In genomic region chr7:100572704-100573103, GRCm38 (mm10) we compare ENCODE assay signal across 25 mouse cellular contexts. TPM values are rescaled to one million over a fixed set of nuclear protein-coding genes. Genes with fewer than 3 reads are reported as not detected.
DNase-seq lines count a peak whose midpoint lies in the region; ATAC-seq and TF ChIP-seq lines count a peak whose summit lies in the region.
"Had no signal": no experiment of that assay in that cellular context is flagged by ENCODE, and none has a peak within 500 bp of the region (broad histone marks: within the 10 kb centered on the region; RNA-seq: fewer than 3 reads in every experiment).

No protein-coding gene starts in this region.

- H3K9ac ChIP-seq in liver, embryonic 14.5 days (replicated peaks) = no peak overlapping the region
- no peak overlapping the region for H3K9ac ChIP-seq in intestine, embryonic 16.5 days (ENCODE audit: low read depth, low read length)
- H3K9ac ChIP-seq in hindbrain, embryonic 12.5 days = no peak overlapping the region
- H3K9ac ChIP-seq: forebrain, postnatal 0 days; intestine, embryonic 15.5 days; lung, embryonic 15.5 days; midbrain, embryonic 13.5 days had no signal

- ATAC-seq in liver, embryonic 14.5 days (ENCODE audit: insufficient read depth) = no peak
- no peak for ATAC-seq in intestine, embryonic 16.5 days
- no peak for ATAC-seq in hindbrain, embryonic 12.5 days (ENCODE audit: low FRiP score)
- ATAC-seq: forebrain, postnatal 0 days; hindbrain, embryonic 16.5 days; intestine, embryonic 15.5 days; midbrain, embryonic 13.5 days had no signal

- WGBS in liver, embryonic 14.5 days (ENCODE audit: insufficient replicate concordance) = 83% methylated on average over 4 of the region's 4 CpGs
- 80% methylated on average over 4 of the region's 4 CpGs for WGBS in intestine, embryonic 16.5 days
- WGBS in hindbrain, embryonic 12.5 days = 82% methylated on average over 4 of the region's 4 CpGs

- H3K36me3 ChIP-seq in liver, embryonic 14.5 days (replicated peaks; ENCODE audit: control insufficient read depth, insufficient read depth, low read depth) = no peaks in the 10 kb centered on the region; the same call in 1 of the 2 replicates
- no peaks in the 10 kb centered on the region for H3K36me3 ChIP-seq in intestine, embryonic 16.5 days (ENCODE audit: control insufficient read depth, insufficient read depth, low read length)
- peaks cover 3% of the 10 kb centered on the region; the same call in 1 of the 2 replicates for H3K36me3 ChIP-seq in hindbrain, embryonic 12.5 days
- H3K36me3 ChIP-seq: intestine, embryonic 15.5 days; lung, embryonic 15.5 days had no signal

- peak; percentile 44 for DNase-seq in gastrocnemius, adult 2 months
- DNase-seq in gastrocnemius, postnatal 36 days = no peak
- DNase-seq in liver, embryonic 14.5 days (ENCODE audit: low read depth in 3 of 3, low spot score in 3 of 3) = no peak
- no peak for DNase-seq in liver
- DNase-seq in cerebellum, postnatal 25 days = peak; percentile 46 to 64
- DNase-seq: adrenal gland, adult 2 months; B cell, adult 2 months; forebrain, postnatal 0 days; kidney, adult 9 months; kidney, postnatal 14 days; lung, postnatal 36 days; right cerebral cortex, postnatal 25 days; spleen, adult 18-20 months; thymus, postnatal 14 days had no signal

- H3K27me3 ChIP-seq in liver, embryonic 14.5 days (ENCODE audit: control insufficient read depth, insufficient read depth, low read length) = no peaks in the 10 kb centered on the region
- no peaks in the 10 kb centered on the region for H3K27me3 ChIP-seq in intestine, embryonic 16.5 days (replicated peaks; ENCODE audit: control insufficient read depth, insufficient read depth, low read length)
- no peaks in the 10 kb centered on the region for H3K27me3 ChIP-seq in hindbrain, embryonic 12.5 days
- H3K27me3 ChIP-seq: CH12.LX; intestine, embryonic 15.5 days; lung, embryonic 15.5 days; megakaryocyte, embryonic 14.5 days; midbrain, embryonic 13.5 days had no signal

- peak overlapping the region; percentile 65 for H3K27ac ChIP-seq in gastrocnemius, adult 2 months
- peak overlapping the region; percentile 78 for H3K27ac ChIP-seq in liver, embryonic 14.5 days
- H3K27ac ChIP-seq in intestine, embryonic 16.5 days (ENCODE audit: low read length) = no peak overlapping the region
- H3K27ac ChIP-seq in hindbrain, embryonic 12.5 days = no peak overlapping the region
- H3K27ac ChIP-seq: heart, embryonic 10.5 days; intestine, embryonic 15.5 days; lung, embryonic 15.5 days; midbrain, embryonic 13.5 days had no signal

- H3K4me1 ChIP-seq in liver, embryonic 14.5 days (replicated peaks; ENCODE audit: control insufficient read depth in 2 of 2, insufficient read depth in 2 of 2, low read length in 1 of 2) = peaks cover 26 to 32% of the 10 kb centered on the region in 2 experiments
- no peaks in the 10 kb centered on the region for H3K4me1 ChIP-seq in intestine, embryonic 16.5 days (ENCODE audit: control insufficient read depth, insufficient read depth, low read length)
- H3K4me1 ChIP-seq in hindbrain, embryonic 12.5 days = no peaks in the 10 kb centered on the region
- H3K4me1 ChIP-seq: heart, embryonic 10.5 days; intestine, embryonic 15.5 days; lung, embryonic 15.5 days; midbrain, embryonic 13.5 days had no signal

- no peak overlapping the region for H3K4me2 ChIP-seq in liver, embryonic 14.5 days (ENCODE audit: low read depth)
- no peak overlapping the region for H3K4me2 ChIP-seq in intestine, embryonic 16.5 days (ENCODE audit: low read depth, low read length)
- no peak overlapping the region for H3K4me2 ChIP-seq in hindbrain, embryonic 12.5 days (replicated peaks)
- H3K4me2 ChIP-seq: intestine, embryonic 15.5 days; lung, embryonic 15.5 days; midbrain, embryonic 13.5 days had no signal

- TF ChIP-seq CTCF in gastrocnemius, adult 2 months (IDR thresholded peaks at IDR 0.05) = no peak
- TF ChIP-seq CTCF in liver, embryonic 14.5 days (IDR thresholded peaks at IDR 0.05; ENCODE audit: low read depth) = no peak

- no peak for TF ChIP-seq EP300 in liver, embryonic 14.5 days (IDR thresholded peaks at IDR 0.05; ENCODE audit: low read depth)

- H3K4me3 ChIP-seq in gastrocnemius, adult 2 months = no peak overlapping the region
- no peak overlapping the region for H3K4me3 ChIP-seq in liver, embryonic 14.5 days (ENCODE audit: insufficient read depth in 1 of 2, low read depth in 2 of 2, low read length in 2 of 2)
- H3K4me3 ChIP-seq in intestine, embryonic 16.5 days (ENCODE audit: low read length) = no peak overlapping the region
- no peak overlapping the region for H3K4me3 ChIP-seq in hindbrain, embryonic 12.5 days
- H3K4me3 ChIP-seq: heart, embryonic 10.5 days; intestine, embryonic 15.5 days; lung, embryonic 15.5 days; megakaryocyte, embryonic 14.5 days; midbrain, embryonic 13.5 days had no signal

- intact Hi-C loops in gastrocnemius, adult 2 months (cut with DNase I) = no loop called here
- intact Hi-C loops in gastrocnemius, postnatal 36 days (cut with DNase I) = no loop called here

- H3K9me3 ChIP-seq in liver, embryonic 14.5 days (ENCODE audit: control insufficient read depth, low read length) = no peaks in the 10 kb centered on the region
- H3K9me3 ChIP-seq in intestine, embryonic 16.5 days (ENCODE audit: control insufficient read depth, low read length) = no peaks in the 10 kb centered on the region
- no peaks in the 10 kb centered on the region for H3K9me3 ChIP-seq in hindbrain, embryonic 12.5 days (replicated peaks)
- H3K9me3 ChIP-seq: G1E; heart, embryonic 10.5 days; intestine, embryonic 15.5 days; lung, embryonic 15.5 days; megakaryocyte, embryonic 14.5 days; midbrain, embryonic 13.5 days had no signal

RNA-seq across cellular contexts. Expression of gene Rab6a, which starts 34.5 kb away (rescaled TPM):
- total RNA-seq in gastrocnemius, adult 2 months (2021) = 10 to 100 TPM; 64.9 to 67.6 TPM
- total RNA-seq in gastrocnemius, postnatal 36 days (2021) = 10 to 100 TPM; 53.8 to 59.7 TPM
- 17.0 and 24.3 TPM in 2 replicates for polyA plus RNA-seq in liver, embryonic 14.5 days (2012; rRNA removed)
- polyA plus RNA-seq in liver, embryonic 14.5 days (2014; fragmentation: Nextera tagmentation; extraction: Ambion mirVana) = 39.8 and 43.9 TPM in 2 replicates
- polyA plus RNA-seq in intestine, embryonic 16.5 days (2015; fragmentation: Nextera tagmentation; extraction: Ambion mirVana) = 85.7 and 89.7 TPM in 2 replicates
- polyA plus RNA-seq in hindbrain, embryonic 12.5 days (2016; fragmentation: Nextera tagmentation; extraction: Ambion mirVana) = 194 and 218 TPM in 2 replicates

RNA-seq across cellular contexts. Expression of gene Mrpl48, which starts 35.4 kb away (rescaled TPM):
- 10 to 100 TPM; 55.0 to 60.2 TPM for total RNA-seq in gastrocnemius, adult 2 months (2021)
- total RNA-seq in gastrocnemius, postnatal 36 days (2021) = 10 to 100 TPM; 54.6 to 60.6 TPM
- 15.1 and 21.5 TPM in 2 replicates for polyA plus RNA-seq in liver, embryonic 14.5 days (2012; rRNA removed)
- polyA plus RNA-seq in liver, embryonic 14.5 days (2014; fragmentation: Nextera tagmentation; extraction: Ambion mirVana) = 47.2 and 50.8 TPM in 2 replicates
- polyA plus RNA-seq in intestine, embryonic 16.5 days (2015; fragmentation: Nextera tagmentation; extraction: Ambion mirVana) = 85.9 and 89.2 TPM in 2 replicates
- 62.3 and 64.6 TPM in 2 replicates for polyA plus RNA-seq in hindbrain, embryonic 12.5 days (2016; fragmentation: Nextera tagmentation; extraction: Ambion mirVana)

RNA-seq across cellular contexts. Expression of gene Coa4, which starts 35.8 kb away (rescaled TPM):
- total RNA-seq in gastrocnemius, adult 2 months (2021) = 10 to 100 TPM; 11.4 to 13.2 TPM
- total RNA-seq in gastrocnemius, postnatal 36 days (2021) = 10 to 100 TPM in 1 of 2 experiments, 1 to 10 TPM in 1; 9.1 to 10.4 TPM
- polyA plus RNA-seq in liver, embryonic 14.5 days (2012; rRNA removed) = 6.0 and 9.4 TPM in 2 replicates
- 13.9 and 14.7 TPM in 2 replicates for polyA plus RNA-seq in liver, embryonic 14.5 days (2014; fragmentation: Nextera tagmentation; extraction: Ambion mirVana)
- polyA plus RNA-seq in intestine, embryonic 16.5 days (2015; fragmentation: Nextera tagmentation; extraction: Ambion mirVana) = 59.2 and 59.3 TPM in 2 replicates
- 13.4 and 15.6 TPM in 2 replicates for polyA plus RNA-seq in hindbrain, embryonic 12.5 days (2016; fragmentation: Nextera tagmentation; extraction: Ambion mirVana)

RNA-seq across cellular contexts. Expression of gene Dnajb13, which starts 57.9 kb away (rescaled TPM):
- total RNA-seq in gastrocnemius, adult 2 months (2021) = not detected
- total RNA-seq in gastrocnemius, postnatal 36 days (2021) = not detected
- 0.58 and 0.64 TPM in 2 replicates for polyA plus RNA-seq in liver, embryonic 14.5 days (2012; rRNA removed)
- 2.0 and 2.3 TPM in 2 replicates for polyA plus RNA-seq in liver, embryonic 14.5 days (2014; fragmentation: Nextera tagmentation; extraction: Ambion mirVana)
- 0.48 and 0.50 TPM in 2 replicates for polyA plus RNA-seq in intestine, embryonic 16.5 days (2015; fragmentation: Nextera tagmentation; extraction: Ambion mirVana)
- 5.0 and 8.2 TPM in 2 replicates for polyA plus RNA-seq in hindbrain, embryonic 12.5 days (2016; fragmentation: Nextera tagmentation; extraction: Ambion mirVana)
- total RNA-seq: gastrocnemius, adult 18-20 months had no signal
- polyA plus RNA-seq: G1E had no signal

Comparison
In these comparisons a context has a peak if more than half of its experiments do, and no peak if none do; other contexts are left out.
1. DNase-seq: peak in gastrocnemius, adult 2 months (single experiment) and cerebellum, postnatal 25 days (2 of 2); none in gastrocnemius, postnatal 36 days (0 of 2), liver, embryonic 14.5 days (0 of 3) and liver (single experiment).
2. H3K27ac ChIP-seq: peak in gastrocnemius, adult 2 months (single experiment) and liver, embryonic 14.5 days (single experiment); none in intestine, embryonic 16.5 days (single experiment) and hindbrain, embryonic 12.5 days (single experiment).